Mouse (Mus musculus): Measurements from ENCODE around the gene Obp2a. TPM values are rescaled to one million over a fixed set of nuclear protein-coding genes. Genes with fewer than 3 reads are reported as not detected.

Obp2a gene
- polyA plus RNA-seq, 1 experiment: not detected

DNA sequence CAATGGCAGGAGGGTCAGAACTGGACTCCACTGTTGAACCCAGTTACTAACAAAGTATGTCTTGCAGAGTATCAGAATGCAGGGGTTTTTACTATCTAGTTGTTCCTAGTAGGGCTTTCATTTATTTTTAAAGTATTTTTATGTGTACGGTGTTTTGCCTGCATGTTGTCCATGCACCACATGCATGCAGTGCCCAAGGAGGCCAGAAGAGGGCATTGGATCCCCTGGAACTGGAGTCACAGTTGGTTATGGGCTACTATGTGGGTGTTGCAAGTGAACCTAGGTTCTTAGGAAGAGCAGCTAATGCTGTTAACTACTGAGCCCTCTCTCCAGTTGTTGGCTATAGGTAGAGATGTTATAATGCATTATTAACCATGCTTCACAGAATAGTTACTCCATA is 36.3 kb upstream of the Obp2a start:
- TF ChIP-seq POLR2A (IDR thresholded peaks at IDR 0.05; ENCODE audit: borderline replicate concordance, control insufficient read depth, low read depth, low read length) (no peak), CTCF (IDR thresholded peaks at IDR 0.05; ENCODE audit: control insufficient read depth, insufficient read depth, low read length) (peak; percentile 44; the same call in 1 of the 2 replicates)
- Histone ChIP-seq H3K27ac (ENCODE audit: control insufficient read depth, insufficient read depth, low read depth, low read length, poor library complexity) (no peak overlapping the region), H3K4me3 (replicated peaks; ENCODE audit: control insufficient read depth, low read depth, low read length) (no peak overlapping the region), H3K4me1 (ENCODE audit: control insufficient read depth, insufficient read depth, low read length) (no peaks in the 10 kb centered on the region)
- 30% methylated on average over 1 of the region's 1 CpGs for WGBS

DNA sequence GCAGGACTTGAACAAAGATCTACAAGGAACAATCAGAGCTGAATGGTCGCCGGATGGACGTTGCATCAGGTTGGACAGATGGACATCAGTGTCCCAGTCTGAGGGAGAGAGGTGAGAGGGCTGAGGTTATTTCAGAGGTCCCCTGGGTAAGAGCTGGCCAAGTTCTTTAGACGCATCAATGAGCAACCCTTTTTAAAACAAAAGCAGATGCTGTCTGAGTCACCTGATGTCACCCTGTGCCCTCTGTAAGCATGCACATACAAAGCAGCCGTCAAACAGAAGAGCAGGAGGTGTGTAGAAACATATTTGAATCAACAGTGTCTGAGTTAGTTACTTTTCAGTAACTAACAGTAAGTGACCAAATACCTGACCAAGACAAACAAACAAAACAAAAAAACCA is 35.7 kb upstream of the Obp2a start:
- H3K4me1 ChIP-seq (ENCODE audit: control insufficient read depth, insufficient read depth, low read length): no peaks in the 10 kb centered on the region
- H3K4me3 ChIP-seq (replicated peaks; ENCODE audit: control insufficient read depth, low read depth, low read length): no peak overlapping the region
- no peak overlapping the region for H3K27ac ChIP-seq (ENCODE audit: control insufficient read depth, insufficient read depth, low read depth, low read length, poor library complexity)
- 82% methylated on average over 5 of the region's 5 CpGs for WGBS
- TF ChIP-seq POLR2A (IDR thresholded peaks at IDR 0.05; ENCODE audit: borderline replicate concordance, control insufficient read depth, low read depth, low read length) (no peak), CTCF (IDR thresholded peaks at IDR 0.05; ENCODE audit: control insufficient read depth, insufficient read depth, low read length) (no peak)

DNA sequence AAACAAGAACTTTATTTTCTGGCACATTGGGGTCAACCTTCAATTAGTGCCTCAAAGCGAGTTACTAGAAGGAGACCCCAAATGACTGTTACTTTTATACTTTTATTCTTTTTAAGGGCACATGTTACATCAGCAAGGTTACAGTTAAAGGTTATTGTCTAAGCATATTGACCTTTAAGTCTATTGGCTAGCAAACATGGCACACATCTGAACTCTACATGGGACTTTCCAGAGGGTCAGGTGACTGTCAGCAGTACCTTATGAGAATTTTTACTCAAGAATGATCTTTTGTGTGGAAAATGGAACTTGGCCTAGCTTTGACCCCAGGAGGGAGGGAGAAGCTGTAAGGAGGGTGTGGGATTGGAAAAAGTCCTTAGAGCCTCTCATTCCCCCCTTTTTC is 33.3 kb upstream of the Obp2a start:
- Histone ChIP-seq H3K27ac (ENCODE audit: control insufficient read depth, insufficient read depth, low read depth, low read length, poor library complexity) (no peak overlapping the region), H3K4me3 (replicated peaks; ENCODE audit: control insufficient read depth, low read depth, low read length) (no peak overlapping the region), H3K4me1 (ENCODE audit: control insufficient read depth, insufficient read depth, low read length) (no peaks in the 10 kb centered on the region)
- 62% methylated on average over 1 of the region's 1 CpGs for WGBS
- TF ChIP-seq CTCF (IDR thresholded peaks at IDR 0.05; ENCODE audit: control insufficient read depth, insufficient read depth, low read length) (no peak), POLR2A (IDR thresholded peaks at IDR 0.05; ENCODE audit: borderline replicate concordance, control insufficient read depth, low read depth, low read length) (no peak)

GRCm38 (mm10) chr2:25676486-25676885 is 23.4 kb upstream of the Obp2a start, which contains the start of gene Lcn6:
Gene Lcn6 (plus strand): TSS chr2:25676786.
- H3K4me1 ChIP-seq (ENCODE audit: control insufficient read depth, insufficient read depth, low read length): no peaks in the 10 kb centered on the region
- TF ChIP-seq POLR2A (IDR thresholded peaks at IDR 0.05; ENCODE audit: borderline replicate concordance, control insufficient read depth, low read depth, low read length) (no peak), CTCF (IDR thresholded peaks at IDR 0.05; ENCODE audit: control insufficient read depth, insufficient read depth, low read length) (no peak)
- no peak within 1 kb of the TSS for H3K4me3 ChIP-seq (replicated peaks; ENCODE audit: control insufficient read depth, low read depth, low read length)
- 85% methylated on average over 3 of the region's 3 CpGs for WGBS
- no peak within 1 kb of the TSS for H3K27ac ChIP-seq (ENCODE audit: control insufficient read depth, insufficient read depth, low read depth, low read length, poor library complexity)

- 59% methylated on average over 6 of the region's 6 CpGs for WGBS
- TF ChIP-seq CTCF (IDR thresholded peaks at IDR 0.05; ENCODE audit: control insufficient read depth, insufficient read depth, low read length) (no peak), POLR2A (IDR thresholded peaks at IDR 0.05; ENCODE audit: borderline replicate concordance, control insufficient read depth, low read depth, low read length) (no peak)
- Histone ChIP-seq H3K27ac (ENCODE audit: control insufficient read depth, insufficient read depth, low read depth, low read length, poor library complexity) (no peak overlapping the region), H3K4me3 (replicated peaks; ENCODE audit: control insufficient read depth, low read depth, low read length) (no peak overlapping the region), H3K4me1 (ENCODE audit: control insufficient read depth, insufficient read depth, low read length) (no peaks in the 10 kb centered on the region)
Measured at GRCm38 (mm10) chr2:25679559-25679958, 20.3 kb upstream of the Obp2a start.

DNA sequence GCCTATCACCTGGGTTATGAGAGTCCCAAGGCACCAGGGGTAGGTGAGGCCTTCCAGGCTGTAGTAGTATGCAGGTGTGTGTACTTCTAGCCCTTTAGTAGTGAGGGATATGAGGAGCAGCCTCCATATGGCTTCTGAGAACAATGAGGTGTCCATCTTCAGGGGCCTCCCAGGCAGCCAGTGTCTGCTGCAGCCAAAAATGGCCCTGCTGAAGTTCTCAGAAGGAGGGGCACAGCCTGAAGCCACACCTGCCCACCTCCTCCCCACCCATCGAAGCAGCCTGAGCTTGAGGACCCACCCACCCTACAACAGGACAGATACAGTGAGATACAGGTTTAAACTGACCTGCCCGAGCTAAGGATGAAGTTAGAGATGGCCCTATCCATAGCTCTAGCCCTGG is 17.4 kb upstream of the Obp2a start, which contains the start of gene Lcn10:
TSS of gene Lcn10 (plus strand) at position 301 of the 400 bp plus-strand sequence.
- H3K4me1 ChIP-seq (ENCODE audit: control insufficient read depth, insufficient read depth, low read length): no peaks in the 10 kb centered on the region
- WGBS: 46% methylated on average over 2 of the region's 2 CpGs

GRCm38 (mm10) chr2:25686941-25687340 is 12.9 kb upstream of the Obp2a start:
- 65% methylated on average over 4 of the region's 4 CpGs for whole genome bisulfite sequencing
- no peaks in the 10 kb centered on the region for H3K4me1 ChIP-seq (ENCODE audit: control insufficient read depth, insufficient read depth, low read length)
- no peak overlapping the region for H3K27ac ChIP-seq (ENCODE audit: control insufficient read depth, insufficient read depth, low read depth, low read length, poor library complexity)
- no peak overlapping the region for H3K4me3 ChIP-seq (replicated peaks; ENCODE audit: control insufficient read depth, low read depth, low read length)
- TF ChIP-seq CTCF (IDR thresholded peaks at IDR 0.05; ENCODE audit: control insufficient read depth, insufficient read depth, low read length) (no peak), POLR2A (IDR thresholded peaks at IDR 0.05; ENCODE audit: borderline replicate concordance, control insufficient read depth, low read depth, low read length) (no peak)

More for the DNA sequence above, 17.4 kb upstream of the Obp2a start, which contains the start of gene Lcn10:
- TF ChIP-seq CTCF (IDR thresholded peaks at IDR 0.05; ENCODE audit: control insufficient read depth, insufficient read depth, low read length) (no peak), POLR2A (IDR thresholded peaks at IDR 0.05; ENCODE audit: borderline replicate concordance, control insufficient read depth, low read depth, low read length) (no peak)
- no peak within 1 kb of the TSS for H3K4me3 ChIP-seq (replicated peaks; ENCODE audit: control insufficient read depth, low read depth, low read length)
- no peak within 1 kb of the TSS for H3K27ac ChIP-seq (ENCODE audit: control insufficient read depth, insufficient read depth, low read depth, low read length, poor library complexity)

- no peak overlapping the region for H3K4me3 ChIP-seq (replicated peaks; ENCODE audit: control insufficient read depth, low read depth, low read length)
Measured at GRCm38 (mm10) chr2:25694605-25695004, 5.2 kb upstream of the Obp2a start.

GRCm38 (mm10) chr2:25696951-25697350 is 2.9 kb upstream of the Obp2a start:
- Histone ChIP-seq H3K4me1 (ENCODE audit: control insufficient read depth, insufficient read depth, low read length) (no peaks in the 10 kb centered on the region), H3K4me3 (replicated peaks; ENCODE audit: control insufficient read depth, low read depth, low read length) (no peak overlapping the region), H3K27ac (ENCODE audit: control insufficient read depth, insufficient read depth, low read depth, low read length, poor library complexity) (no peak overlapping the region)
- no peak for TF ChIP-seq POLR2A (IDR thresholded peaks at IDR 0.05; ENCODE audit: borderline replicate concordance, control insufficient read depth, low read depth, low read length)
- no peak for TF ChIP-seq CTCF (IDR thresholded peaks at IDR 0.05; ENCODE audit: control insufficient read depth, insufficient read depth, low read length)
- 68% methylated on average over 4 of the region's 4 CpGs for WGBS

More at GRCm38 (mm10) chr2:25694605-25695004, 5.2 kb upstream of the Obp2a start:
- no peak overlapping the region for H3K27ac ChIP-seq (ENCODE audit: control insufficient read depth, insufficient read depth, low read depth, low read length, poor library complexity)
- TF ChIP-seq POLR2A (IDR thresholded peaks at IDR 0.05; ENCODE audit: borderline replicate concordance, control insufficient read depth, low read depth, low read length) (no peak), CTCF (IDR thresholded peaks at IDR 0.05; ENCODE audit: control insufficient read depth, insufficient read depth, low read length) (peak; percentile 52)
- no peaks in the 10 kb centered on the region for H3K4me1 ChIP-seq (ENCODE audit: control insufficient read depth, insufficient read depth, low read length)

All from bone marrow, adult 2 months (tissue).